Mouse (Mus musculus) forebrain, embryonic 15.5 days (tissue): ENCODE results near the gene Olfr329-ps. TPM values are rescaled to one million over a fixed set of nuclear protein-coding genes. Genes with fewer than 3 reads are reported as not detected.
"Not testable (repeated sequence)": the region's sequence is repeated elsewhere in the genome, so short reads cannot be mapped to it uniquely, and the experiment has no call there.

ENCODE experiments used
- ATAC-seq: fragments of 200-750 bp; cut with Nextera tagmentation; replicated peaks from 2 replicates; pipeline ENCODE4 v1.8.0; 2017; ENCODE audit warnings: mild to moderate bottlenecking, moderate TSS enrichment, moderate library complexity
- H3K27ac ChIP-seq: fragments of 300-500 bp; sonication (generic); replicated peaks from 2 replicates; pipeline ENCODE4 v1.5.1; 2015; ENCODE audit warnings: mild to moderate bottlenecking, inconsistent platforms
- H3K27me3 ChIP-seq: fragments of 300-500 bp; sonication (generic); 2 replicates; pipeline ENCODE4 v1.6.1; 2015; ENCODE audit warnings: inconsistent platforms
- H3K36me3 ChIP-seq: fragments of 300-500 bp; sonication (generic); 2 replicates; pipeline ENCODE4 v1.6.1; 2015; ENCODE audit warnings: mild to moderate bottlenecking, inconsistent platforms
- H3K4me1 ChIP-seq: fragments of 300-500 bp; sonication (generic); 2 replicates; pipeline ENCODE4 v1.6.1; 2015; ENCODE audit warnings: inconsistent platforms
- H3K4me2 ChIP-seq: fragments of 300-500 bp; sonication (generic); replicated peaks from 2 replicates; pipeline ENCODE4 v1.6.1; 2015; ENCODE audit warnings: mild to moderate bottlenecking, inconsistent platforms
- H3K4me3 ChIP-seq: fragments of 300-500 bp; sonication (generic); 2 replicates; pipeline ENCODE4 v1.5.1; 2015; ENCODE audit warnings: mild to moderate bottlenecking, inconsistent platforms
- H3K9ac ChIP-seq: fragments of 300-500 bp; sonication (generic); replicated peaks from 2 replicates; pipeline ENCODE4 v1.6.1; 2015; ENCODE audit warnings: mild to moderate bottlenecking, inconsistent platforms
- H3K9me3 ChIP-seq: fragments of 300-500 bp; sonication (generic); 2 replicates; pipeline ENCODE4 v1.6.1; 2016; ENCODE audit warnings: inconsistent platforms
- WGBS: fragments of 180-500 bp; shearing (Covaris S2); methylation state at CpG from one replicate; pipeline ENCODE4 v1.1.7; 2015; ENCODE audit warnings: mixed read lengths; 5-methylcytosine and 5-hydroxymethylcytosine counted together
- polyA plus RNA-seq: library from polyadenylated mRNA; unstranded; fragments of >200 nt; fragmentation: Nextera tagmentation; extraction: Ambion mirVana; gene quantifications from 2 replicates; pipeline ENCODE4 v1.2.1, GENCODE M21; 2015

The Olfr329-ps gene
- polyA plus RNA-seq: not detected in 2 replicates

DNA sequence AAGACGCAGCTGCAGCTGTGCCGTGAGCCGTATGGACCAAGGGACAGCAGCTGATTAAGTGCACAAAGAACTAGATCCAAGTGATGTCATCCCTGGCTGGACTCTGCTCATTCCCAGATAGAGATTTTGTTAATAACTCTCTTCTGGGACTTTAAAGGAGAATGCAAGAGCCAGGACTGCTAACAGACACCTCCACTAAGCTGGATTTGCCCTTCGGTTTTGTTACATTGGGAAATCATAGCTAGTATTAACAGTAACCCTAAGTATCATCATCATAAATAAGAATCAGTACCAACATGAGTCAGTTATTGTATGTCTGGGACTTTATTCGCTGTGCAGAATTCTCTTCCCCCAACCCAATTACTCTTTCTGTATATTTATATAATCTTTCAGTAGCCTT is at the start of gene Olfr329-ps:
Olfr329-ps (minus strand) TSS at position 101 of the 400 bp plus-strand sequence.
- Histone ChIP-seq H3K9me3 (no peaks in the 10 kb centered on the region), H3K27me3 (no peaks in the 10 kb centered on the region), H3K27ac (no peak within 1 kb of the TSS), H3K36me3 (no peaks in the 10 kb centered on the region), H3K4me3 (no peak within 1 kb of the TSS), H3K9ac (no peak within 1 kb of the TSS), H3K4me2 (no peak within 1 kb of the TSS), H3K4me1 (no peaks in the 10 kb centered on the region)
- no peak for ATAC-seq
- 79% methylated on average over 5 of the region's 5 CpGs for WGBS

DNA sequence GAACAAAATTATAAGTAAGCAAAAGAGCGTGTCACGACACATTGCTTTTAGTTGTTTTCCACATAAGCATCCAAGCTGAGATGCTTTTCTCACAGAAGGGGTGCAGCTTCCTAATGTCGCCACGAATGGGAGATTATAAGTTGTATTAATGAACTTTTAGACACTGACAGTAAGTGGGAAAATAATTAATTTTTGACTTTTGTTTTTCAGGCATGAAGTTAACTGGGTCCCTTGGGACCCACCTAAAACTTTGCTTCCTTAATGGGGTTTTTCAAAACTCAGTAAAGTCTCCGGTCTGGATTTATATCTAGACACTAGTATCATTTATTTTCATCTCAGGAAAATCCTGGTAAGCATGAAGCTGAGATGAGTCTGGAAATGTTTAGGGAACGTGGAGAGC is 48.6 kb upstream of the Olfr329-ps start, which contains the start of gene Olfr324:
Olfr324 (plus strand) TSS at position 301 of the 400 bp plus-strand sequence.
- Histone ChIP-seq H3K4me3 (no peak within 1 kb of the TSS), H3K9me3 (no peaks in the 10 kb centered on the region), H3K9ac (no peak within 1 kb of the TSS), H3K4me1 (no peaks in the 10 kb centered on the region), H3K4me2 (no peak within 1 kb of the TSS), H3K27ac (no peak within 1 kb of the TSS), H3K27me3 (no peaks in the 10 kb centered on the region), H3K36me3 (no peaks in the 10 kb centered on the region)
- 84% methylated on average over 6 of the region's 6 CpGs for WGBS
- no peak for ATAC-seq

DNA sequence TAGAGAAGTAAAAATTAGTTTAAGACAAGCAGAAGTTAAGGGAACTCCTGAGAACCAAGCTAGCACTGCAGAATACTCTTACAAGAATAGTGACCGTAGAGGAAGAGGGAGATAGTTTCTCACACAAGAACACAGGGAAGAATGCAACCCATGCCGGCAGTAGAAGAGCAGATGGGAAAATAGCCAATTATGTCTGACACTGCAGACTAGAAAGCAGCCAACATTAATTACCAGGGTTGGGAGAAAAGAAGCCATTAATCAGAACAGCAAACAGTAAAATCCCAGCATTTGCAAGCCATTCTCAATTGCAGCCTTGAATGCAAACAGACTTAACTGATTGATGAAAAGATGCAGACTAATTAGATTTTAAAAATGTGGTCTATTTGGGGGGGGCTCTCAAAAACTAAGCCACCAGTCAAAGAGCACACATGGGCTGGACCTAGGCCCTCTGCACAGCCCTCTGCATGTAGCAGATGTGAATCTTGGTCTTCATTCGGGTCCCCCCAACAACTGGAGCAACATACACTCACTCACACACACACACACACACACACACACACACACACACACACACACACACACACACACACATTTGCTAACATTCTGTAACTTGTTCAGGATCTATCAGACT is 42.5 kb upstream of the Olfr329-ps start:
- 20% methylated on average over 3 of the region's 3 CpGs for WGBS
- no peak overlapping the region for H3K4me3 ChIP-seq
- peak overlapping the region; percentile 40; the same call in 1 of the 2 replicates for H3K27ac ChIP-seq
- H3K27me3 ChIP-seq: no peaks in the 10 kb centered on the region
- H3K4me2 ChIP-seq: no peak overlapping the region
- H3K4me1 ChIP-seq: peaks cover 12% of the 10 kb centered on the region; the same call in 1 of the 2 replicates
- H3K36me3 ChIP-seq: no peaks in the 10 kb centered on the region
- ATAC-seq: peak; percentile 51; the same call in 1 of the 2 replicates
- H3K9me3 ChIP-seq: no peaks in the 10 kb centered on the region
- no peak overlapping the region for H3K9ac ChIP-seq

DNA sequence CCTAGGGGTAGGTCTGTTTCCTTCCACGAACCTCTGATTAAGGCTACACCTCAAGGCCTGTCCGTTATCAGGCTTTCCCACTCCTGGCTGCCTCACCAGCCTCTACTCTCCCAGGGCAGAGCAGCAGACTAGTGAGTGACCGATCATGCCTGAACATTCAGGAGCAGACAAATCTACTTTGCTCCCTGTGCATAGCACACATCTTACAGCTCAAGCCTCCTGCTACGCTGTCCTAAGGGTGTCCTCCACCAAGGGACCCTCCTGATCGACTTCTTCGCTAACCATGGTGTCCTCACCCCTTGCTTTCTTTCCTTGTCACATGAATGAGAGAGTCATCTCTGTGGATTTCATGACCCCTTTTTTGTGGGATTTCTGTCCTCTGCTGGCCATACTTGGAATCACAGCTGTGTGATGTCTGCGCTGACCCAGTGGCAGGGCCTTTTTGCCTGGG is 41.7 kb upstream of the Olfr329-ps start:
- no peak for ATAC-seq
- H3K4me3 ChIP-seq: no peak overlapping the region
- no peaks in the 10 kb centered on the region for H3K27me3 ChIP-seq
- no peaks in the 10 kb centered on the region for H3K36me3 ChIP-seq
- WGBS: 67% methylated on average over 7 of the region's 7 CpGs
- no peak overlapping the region for H3K4me2 ChIP-seq
- peaks cover 12% of the 10 kb centered on the region; the same call in 1 of the 2 replicates for H3K4me1 ChIP-seq
- H3K9me3 ChIP-seq: no peaks in the 10 kb centered on the region
- no peak overlapping the region for H3K27ac ChIP-seq
- no peak overlapping the region for H3K9ac ChIP-seq

DNA sequence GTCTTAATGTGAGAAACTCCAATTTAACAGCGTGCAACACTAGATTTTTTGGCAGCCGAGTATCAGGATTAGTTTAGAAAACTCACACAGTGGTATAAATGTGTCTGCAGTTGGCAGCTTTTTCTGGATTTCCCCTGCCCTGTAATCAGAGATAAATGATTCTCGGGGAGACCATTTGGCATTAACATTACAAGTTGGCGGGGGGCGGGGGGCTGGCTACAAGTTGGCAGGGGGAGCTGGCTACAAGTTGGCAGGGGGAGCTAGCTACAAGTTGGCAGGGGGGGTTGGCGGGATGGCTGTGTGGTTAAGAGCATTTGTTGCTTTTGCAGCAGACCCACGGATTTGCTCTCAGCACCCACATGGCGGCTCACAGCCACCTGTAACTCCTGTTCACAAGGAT is 32.4 kb upstream of the Olfr329-ps start:
- Histone ChIP-seq H3K27ac (no peak overlapping the region), H3K4me2 (no peak overlapping the region), H3K4me1 (0 out of 2 replicates have a peak, but pooled peaks cover 6% of the 10 kb centered on the region), H3K9me3 (no peaks in the 10 kb centered on the region), H3K27me3 (no peaks in the 10 kb centered on the region), H3K9ac (no peak overlapping the region), H3K36me3 (no peaks in the 10 kb centered on the region), H3K4me3 (no peak overlapping the region)
- 50% methylated on average over 8 of the region's 8 CpGs for WGBS
- peak; percentile 60; the same call in 1 of the 2 replicates for ATAC-seq

GRCm38 (mm10) chr11:58577430-58577829 is 31.2 kb upstream of the Olfr329-ps start, which contains the start of gene Olfr325:
Gene Olfr325 (plus strand): TSS chr11:58577730.
- H3K27ac ChIP-seq: no peak within 1 kb of the TSS
- H3K9me3 ChIP-seq: no peaks in the 10 kb centered on the region
- no peak for ATAC-seq
- no peaks in the 10 kb centered on the region for H3K36me3 ChIP-seq
- WGBS: 67% methylated on average over 1 of the region's 1 CpGs
- no peaks in the 10 kb centered on the region for H3K27me3 ChIP-seq
- H3K9ac ChIP-seq: no peak within 1 kb of the TSS
- no peak within 1 kb of the TSS for H3K4me2 ChIP-seq
- no peak within 1 kb of the TSS for H3K4me3 ChIP-seq
- H3K4me1 ChIP-seq: 0 out of 2 replicates have a peak, but pooled peaks cover 6% of the 10 kb centered on the region

DNA sequence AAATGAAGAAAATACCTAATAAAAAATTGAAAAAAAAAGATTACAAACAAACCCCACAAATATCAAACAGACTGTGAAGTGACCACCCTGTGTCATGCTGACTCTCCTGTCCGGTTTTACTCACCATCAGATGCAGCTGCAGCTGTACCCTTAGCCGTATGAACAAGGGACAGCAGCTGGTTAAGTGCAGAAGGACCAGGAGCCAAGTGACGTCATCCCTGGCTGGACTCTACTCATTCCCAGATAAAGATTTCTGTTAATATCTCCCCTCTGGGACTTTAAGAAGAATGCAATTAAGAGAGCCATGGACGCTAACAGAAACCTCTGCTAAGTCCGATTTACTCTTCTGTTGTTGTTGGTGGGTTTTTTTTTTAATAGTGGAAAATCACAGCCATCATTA is 24.2 kb upstream of the Olfr329-ps start, which contains the start of gene Olfr224:
Olfr224 (minus strand) TSS at position 149 of the 400 bp plus-strand sequence.
- 71% methylated on average over 5 of the region's 5 CpGs for WGBS
- no peak within 1 kb of the TSS for H3K27ac ChIP-seq
- no peaks in the 10 kb centered on the region for H3K36me3 ChIP-seq
- H3K9me3 ChIP-seq: no peaks in the 10 kb centered on the region
- no peak for ATAC-seq
- H3K4me2 ChIP-seq: no peak within 1 kb of the TSS
- H3K4me3 ChIP-seq: no peak within 1 kb of the TSS
- H3K4me1 ChIP-seq: no peaks in the 10 kb centered on the region
- H3K27me3 ChIP-seq: no peaks in the 10 kb centered on the region
- no peak within 1 kb of the TSS for H3K9ac ChIP-seq

- no peaks in the 10 kb centered on the region for H3K27me3 ChIP-seq
- ATAC-seq: no peak
- WGBS: 73% methylated on average over 1 of the region's 1 CpGs
- H3K27ac ChIP-seq: no peak within 1 kb of the TSS
- no peak within 1 kb of the TSS for H3K4me2 ChIP-seq
- H3K36me3 ChIP-seq: no peaks in the 10 kb centered on the region
- H3K9ac ChIP-seq: no peak within 1 kb of the TSS
- H3K4me1 ChIP-seq: no peaks in the 10 kb centered on the region
- H3K4me3 ChIP-seq: no peak within 1 kb of the TSS
- no peaks in the 10 kb centered on the region for H3K9me3 ChIP-seq
Observed at GRCm38 (mm10) chr11:58555536-58555935, 9.3 kb upstream of the Olfr329-ps start, which contains the start of gene Olfr328. Gene Olfr328 (minus strand): TSS chr11:58555636.

DNA sequence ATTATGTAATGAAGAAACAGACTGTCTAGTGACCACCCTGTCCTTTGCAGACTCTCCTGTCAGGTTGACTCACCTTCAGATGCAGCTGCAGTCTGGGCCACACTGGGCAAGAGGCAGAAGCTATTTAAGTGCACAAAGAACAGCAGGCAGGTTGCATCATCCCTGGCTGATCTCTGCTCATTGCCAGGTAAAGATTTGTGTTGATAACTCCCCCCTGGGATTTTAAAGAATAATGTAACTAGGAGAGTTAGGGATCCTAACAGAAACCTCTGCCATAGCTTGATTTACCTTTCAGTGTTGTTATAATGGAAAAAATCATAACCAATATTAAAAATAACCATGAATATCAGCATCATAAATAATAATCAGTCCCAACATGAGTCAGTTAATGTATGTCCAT is 11.5 kb downstream of the Olfr329-ps start, which contains the start of gene Olfr330:
Olfr330 (minus strand) TSS at position 101 of the 400 bp plus-strand sequence.
- H3K27ac ChIP-seq, H3K36me3 ChIP-seq, H3K4me1 ChIP-seq, H3K9me3 ChIP-seq, H3K4me3 ChIP-seq, H3K9ac ChIP-seq, H3K4me2 ChIP-seq, H3K27me3 ChIP-seq, ATAC-seq: not testable (repeated sequence)

DNA sequence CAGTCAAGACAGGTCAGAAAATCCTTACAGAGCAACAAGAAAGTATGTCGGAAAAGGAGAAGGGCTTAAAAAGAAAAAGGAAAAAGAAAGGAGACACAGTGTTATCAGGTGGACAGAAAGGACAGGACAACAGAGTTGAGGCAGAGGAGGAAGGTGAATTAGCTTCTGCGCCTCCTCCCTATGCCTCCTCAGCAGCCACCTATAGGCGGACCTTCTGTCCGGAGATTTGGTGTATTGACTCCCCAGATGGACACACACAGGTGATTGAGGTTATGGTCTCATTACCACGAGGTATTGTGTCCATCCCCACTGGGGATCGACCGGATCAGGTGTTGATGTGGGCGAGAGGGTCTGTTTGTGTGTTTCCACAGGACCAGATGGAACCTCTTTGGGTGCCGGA is 26.5 kb downstream of the Olfr329-ps start:
- WGBS: 91% methylated on average over 8 of the region's 9 CpGs
- H3K9me3 ChIP-seq: not testable (repeated sequence)

GRCm38 (mm10) chr11:58518916-58519315 is 27.3 kb downstream of the Olfr329-ps start:
- 94% methylated on average over 18 of the region's 18 CpGs for WGBS
- not testable (repeated sequence) for ATAC-seq

More for the DNA sequence above, 26.5 kb downstream of the Olfr329-ps start:
- not testable (repeated sequence) for H3K36me3 ChIP-seq, H3K27ac ChIP-seq, H3K4me3 ChIP-seq, ATAC-seq, H3K4me1 ChIP-seq, H3K9ac ChIP-seq, H3K4me2 ChIP-seq, H3K27me3 ChIP-seq

GRCm38 (mm10) chr11:58509058-58509457 is 37.2 kb downstream of the Olfr329-ps start:
- 83% methylated on average over 19 of the region's 19 CpGs for WGBS
- not testable (repeated sequence) for H3K4me1 ChIP-seq, H3K36me3 ChIP-seq, ATAC-seq, H3K4me3 ChIP-seq, H3K27me3 ChIP-seq, H3K9me3 ChIP-seq, H3K9ac ChIP-seq, H3K27ac ChIP-seq, H3K4me2 ChIP-seq

More at GRCm38 (mm10) chr11:58518916-58519315, 27.3 kb downstream of the Olfr329-ps start:
- not testable (repeated sequence) for H3K9ac ChIP-seq, H3K27ac ChIP-seq, H3K4me1 ChIP-seq, H3K27me3 ChIP-seq, H3K4me2 ChIP-seq, H3K4me3 ChIP-seq, H3K36me3 ChIP-seq, H3K9me3 ChIP-seq
